Mouse (Mus musculus) urinary bladder, postnatal 25 days (tissue): Measurements from ENCODE around the gene Foxn4.

Source experiments
- DNase-seq: peaks from one replicate; pipeline ENCODE4 v3.0.0; 2022; ENCODE audit warnings: low spot score

Foxn4 gene

GRCm38 (mm10) chr5:114273693-114274402, at the start of gene Foxn4:
Gene Foxn4, minus strand, starts transcription at chr5:114273807.
- no peak for DNase-seq

GRCm38 (mm10) chr5:114323105-114323790, 49.6 kb upstream of the Foxn4 start:
- no peak for DNase-seq

GRCm38 (mm10) chr5:114309680-114310036, 36.1 kb upstream of the Foxn4 start:
- no peak for DNase-seq

- no peak for DNase-seq
Observed at GRCm38 (mm10) chr5:114308765-114309679, 35.4 kb upstream of the Foxn4 start.

- no peak for DNase-seq
Observed at GRCm38 (mm10) chr5:114306496-114306895, 32.9 kb upstream of the Foxn4 start.

GRCm38 (mm10) chr5:114303166-114303565, 29.6 kb upstream of the Foxn4 start:
- DNase-seq, result no peak

GRCm38 (mm10) chr5:114299883-114300610, 26.4 kb upstream of the Foxn4 start:
- DNase-seq, result no peak

- no peak for DNase-seq
Observed at GRCm38 (mm10) chr5:114299156-114299855, 25.7 kb upstream of the Foxn4 start.

- no peak for DNase-seq
Observed at GRCm38 (mm10) chr5:114298212-114298894, 24.7 kb upstream of the Foxn4 start.

GRCm38 (mm10) chr5:114296693-114297631, 23.4 kb upstream of the Foxn4 start:
- DNase-seq, result no peak

- no peak for DNase-seq
Observed at GRCm38 (mm10) chr5:114290004-114290403, 16.4 kb upstream of the Foxn4 start.

GRCm38 (mm10) chr5:114288874-114289273, 15.3 kb upstream of the Foxn4 start, which contains the start of gene Myo1h:
Gene Myo1h, plus strand, starts transcription at chr5:114289166.
- no peak for DNase-seq

- DNase-seq, result no peak
Observed at GRCm38 (mm10) chr5:114288396-114288795, 14.8 kb upstream of the Foxn4 start.

- DNase-seq, result no peak
Observed at GRCm38 (mm10) chr5:114286872-114287571, 13.4 kb upstream of the Foxn4 start.

GRCm38 (mm10) chr5:114286102-114286501, 12.5 kb upstream of the Foxn4 start:
- no peak for DNase-seq

- DNase-seq, result no peak
Observed at GRCm38 (mm10) chr5:114285398-114285700, 11.7 kb upstream of the Foxn4 start.

GRCm38 (mm10) chr5:114284604-114285397, 11.2 kb upstream of the Foxn4 start:
- DNase-seq, result no peak

GRCm38 (mm10) chr5:114282346-114282745, 8.7 kb upstream of the Foxn4 start:
- no peak for DNase-seq
